Mouse (Mus musculus): ENCODE measurements around the gene Tmem175.

The Tmem175 gene

GRCm38 (mm10) chr5:108653341-108653740, 23.8 kb downstream of the Tmem175 start:
- no peak for DNase-seq (ENCODE audit: extremely low read depth, low read depth, low spot score)

GRCm38 (mm10) chr5:108654444-108654990, 24.9 kb downstream of the Tmem175 start:
- no peak for DNase-seq (ENCODE audit: extremely low read depth, low read depth, low spot score)

- no peak for DNase-seq (ENCODE audit: extremely low read depth, low read depth, low spot score)
These were observed 25.8 kb downstream of the Tmem175 start for GRCm38 (mm10) chr5:108655381-108655780.

GRCm38 (mm10) chr5:108655891-108656650, 26.5 kb downstream of the Tmem175 start:
- no peak for DNase-seq (ENCODE audit: extremely low read depth, low read depth, low spot score)

GRCm38 (mm10) chr5:108657406-108657805, 27.8 kb downstream of the Tmem175 start:
- no peak for DNase-seq (ENCODE audit: extremely low read depth, low read depth, low spot score)

GRCm38 (mm10) chr5:108658611-108659010, 29.0 kb downstream of the Tmem175 start:
- no peak for DNase-seq (ENCODE audit: extremely low read depth, low read depth, low spot score)

GRCm38 (mm10) chr5:108659698-108660631, 30.4 kb downstream of the Tmem175 start, which contains the start of gene Idua:
Gene Idua (plus strand): TSS chr5:108660331.
- DNase-seq (ENCODE audit: extremely low read depth, low read depth, low spot score) = no peak

GRCm38 (mm10) chr5:108660632-108661268, 31.2 kb downstream of the Tmem175 start:
- DNase-seq (ENCODE audit: extremely low read depth, low read depth, low spot score) = no peak

GRCm38 (mm10) chr5:108662772-108663171, 33.2 kb downstream of the Tmem175 start:
- DNase-seq (ENCODE audit: extremely low read depth, low read depth, low spot score) = peak; percentile 79

GRCm38 (mm10) chr5:108665066-108665465, 35.5 kb downstream of the Tmem175 start:
- DNase-seq (ENCODE audit: extremely low read depth, low read depth, low spot score) = no peak

GRCm38 (mm10) chr5:108667370-108667769, 37.8 kb downstream of the Tmem175 start:
- no peak for DNase-seq (ENCODE audit: extremely low read depth, low read depth, low spot score)

GRCm38 (mm10) chr5:108668387-108668932, 38.9 kb downstream of the Tmem175 start:
- DNase-seq (ENCODE audit: extremely low read depth, low read depth, low spot score) = no peak

- peak; percentile 28 for DNase-seq (ENCODE audit: extremely low read depth, low read depth, low spot score)
These were observed 39.7 kb downstream of the Tmem175 start, which contains the start of gene Dgkq for GRCm38 (mm10) chr5:108668977-108669936. Gene Dgkq (minus strand): TSS chr5:108669672.

- DNase-seq (ENCODE audit: extremely low read depth, low read depth, low spot score) = no peak
These were observed 40.4 kb downstream of the Tmem175 start for GRCm38 (mm10) chr5:108669986-108670385.

GRCm38 (mm10) chr5:108670785-108671184, 41.2 kb downstream of the Tmem175 start:
- DNase-seq (ENCODE audit: extremely low read depth, low read depth, low spot score) = no peak

- no peak for DNase-seq (ENCODE audit: extremely low read depth, low read depth, low spot score)
These were observed 42.2 kb downstream of the Tmem175 start for GRCm38 (mm10) chr5:108671757-108672156.

- no peak for DNase-seq (ENCODE audit: extremely low read depth, low read depth, low spot score)
These were observed 45.1 kb downstream of the Tmem175 start for GRCm38 (mm10) chr5:108674624-108675023.

GRCm38 (mm10) chr5:108675251-108675816, 45.8 kb downstream of the Tmem175 start, which contains the start of gene Slc26a1:
Gene Slc26a1 (minus strand): TSS chr5:108675569.
- DNase-seq (ENCODE audit: extremely low read depth, low read depth, low spot score) = no peak

All from fat pad, adult 2 months (tissue).